Mouse (Mus musculus): ENCODE results near the gene Gnaz. TPM values are rescaled to one million over a fixed set of nuclear protein-coding genes. Genes with fewer than 3 reads are reported as not detected.
"Not testable (repeated sequence)": the region's sequence is repeated elsewhere in the genome, so short reads cannot be mapped to it uniquely, and the experiment has no call there.

Gnaz gene
- total and polyA plus RNA-seq, 3 experiments: 0.80 to 1.3 (median 1.0) TPM

GRCm38 (mm10) chr10:75031345-75032114, 64.6 kb downstream of the Gnaz start:
- H3K27ac ChIP-seq: no peak overlapping the region
- no peak overlapping the region for H3K9ac ChIP-seq (ENCODE audit: low read depth, low read length)
- H3K27me3 ChIP-seq (ENCODE audit: control insufficient read depth, insufficient read depth, low read length): no peaks in the 10 kb centered on the region; the same call in 1 of the 2 replicates
- H3K4me3 ChIP-seq: no peak overlapping the region
- 54% methylated on average over 5 of the region's 5 CpGs for WGBS
- no peaks in the 10 kb centered on the region for H3K36me3 ChIP-seq (ENCODE audit: control insufficient read depth, insufficient read depth, low read length)
- intact Hi-C loops (cut with DNase I): no loop called here
- H3K79me2 ChIP-seq (replicated peaks; ENCODE audit: control insufficient read depth, insufficient read depth, low read length): no peaks in the 10 kb centered on the region
- TF ChIP-seq CTCF (IDR thresholded peaks at IDR 0.05) (no peak), POLR2A (IDR thresholded peaks at IDR 0.05; ENCODE audit: insufficient read depth, low read depth, low read length) (no peak), EP300 (IDR thresholded peaks at IDR 0.05; ENCODE audit: insufficient read depth, low read depth, low read length) (no peak)
- H3K4me1 ChIP-seq (ENCODE audit: control insufficient read depth, insufficient read depth, low read length): no peaks in the 10 kb centered on the region
- no peak for DNase-seq

- Histone ChIP-seq H3K27me3 (ENCODE audit: control insufficient read depth, insufficient read depth, low read length) (no peaks in the 10 kb centered on the region; the same call in 1 of the 2 replicates), H3K9ac (ENCODE audit: low read depth, low read length) (no peak within 1 kb of the TSS), H3K36me3 (ENCODE audit: control insufficient read depth, insufficient read depth, low read length) (no peaks in the 10 kb centered on the region), H3K27ac (no peak within 1 kb of the TSS), H3K79me2 (replicated peaks; ENCODE audit: control insufficient read depth, insufficient read depth, low read length) (no peaks in the 10 kb centered on the region), H3K4me3 (no peak within 1 kb of the TSS), H3K4me1 (ENCODE audit: control insufficient read depth, insufficient read depth, low read length) (0 out of 2 replicates have a peak, but pooled peaks cover 1% of the 10 kb centered on the region)
- intact Hi-C loops (cut with DNase I): no loop called here
- TF ChIP-seq CTCF (IDR thresholded peaks at IDR 0.05) (no peak), EP300 (IDR thresholded peaks at IDR 0.05; ENCODE audit: insufficient read depth, low read depth, low read length) (no peak)
- WGBS: 25% methylated on average over 10 of the region's 10 CpGs
- DNase-seq: peak; percentile 75 to 80
Measured at GRCm38 (mm10) chr10:75032395-75032794, 65.4 kb downstream of the Gnaz start, which contains the start of gene Rsph14. Rsph14 (minus strand) TSS chr10:75032586.

GRCm38 (mm10) chr10:75036883-75037379, 70.0 kb downstream of the Gnaz start, which contains the start of gene Rab36:
Rab36 (plus strand) TSS chr10:75037058.
- H3K27ac ChIP-seq: peak within 1 kb of the TSS; percentile 40
- 4% methylated on average over 36 of the region's 36 CpGs for WGBS
- TF ChIP-seq EP300 (IDR thresholded peaks at IDR 0.05; ENCODE audit: insufficient read depth, low read depth, low read length): no peak
- no peak; the same call in 1 of the 2 replicates for TF ChIP-seq POLR2A (IDR thresholded peaks at IDR 0.05; ENCODE audit: insufficient read depth, low read depth, low read length)
- no peak for TF ChIP-seq CTCF (IDR thresholded peaks at IDR 0.05)
- 0 out of 2 replicates have a peak, but pooled peaks cover 1% of the 10 kb centered on the region for H3K4me1 ChIP-seq (ENCODE audit: control insufficient read depth, insufficient read depth, low read length)
- H3K36me3 ChIP-seq (ENCODE audit: control insufficient read depth, insufficient read depth, low read length): no peaks in the 10 kb centered on the region
- DNase-seq: peak; percentile 94 to 95
- no peaks in the 10 kb centered on the region; the same call in 1 of the 2 replicates for H3K27me3 ChIP-seq (ENCODE audit: control insufficient read depth, insufficient read depth, low read length)
- no peaks in the 10 kb centered on the region for H3K79me2 ChIP-seq (replicated peaks; ENCODE audit: control insufficient read depth, insufficient read depth, low read length)
- H3K9ac ChIP-seq (ENCODE audit: low read depth, low read length): peak within 1 kb of the TSS; percentile 50
- H3K4me3 ChIP-seq: peak within 1 kb of the TSS; percentile 46
- intact Hi-C loops (cut with DNase I): no loop called here

- H3K79me2 ChIP-seq (replicated peaks; ENCODE audit: control insufficient read depth, insufficient read depth, low read length); H3K4me3 ChIP-seq; H3K36me3 ChIP-seq (ENCODE audit: control insufficient read depth, insufficient read depth, low read length); H3K27ac ChIP-seq; DNase-seq; H3K9ac ChIP-seq (ENCODE audit: low read depth, low read length); intact Hi-C loops (cut with DNase I); H3K27me3 ChIP-seq (ENCODE audit: control insufficient read depth, insufficient read depth, low read length); H3K4me1 ChIP-seq (ENCODE audit: control insufficient read depth, insufficient read depth, low read length): not testable (repeated sequence)
- 12% methylated on average over 1 of the region's 1 CpGs for WGBS
Measured at GRCm38 (mm10) chr10:75042060-75042459, 75.1 kb downstream of the Gnaz start.

GRCm38 (mm10) chr10:75044459-75044858, 77.5 kb downstream of the Gnaz start:
- intact Hi-C loops (cut with DNase I): no loop called here
- Histone ChIP-seq H3K9ac (ENCODE audit: low read depth, low read length) (no peak overlapping the region), H3K27ac (no peak overlapping the region), H3K36me3 (ENCODE audit: control insufficient read depth, insufficient read depth, low read length) (no peaks in the 10 kb centered on the region), H3K27me3 (ENCODE audit: control insufficient read depth, insufficient read depth, low read length) (no peaks in the 10 kb centered on the region), H3K79me2 (replicated peaks; ENCODE audit: control insufficient read depth, insufficient read depth, low read length) (no peaks in the 10 kb centered on the region), H3K4me3 (no peak overlapping the region), H3K4me1 (ENCODE audit: control insufficient read depth, insufficient read depth, low read length) (no peaks in the 10 kb centered on the region)
- no peak for TF ChIP-seq POLR2A (IDR thresholded peaks at IDR 0.05; ENCODE audit: insufficient read depth, low read depth, low read length)
- DNase-seq: no peak
- 41% methylated on average over 7 of the region's 7 CpGs for WGBS

- H3K9ac ChIP-seq (ENCODE audit: low read depth, low read length): no peak overlapping the region
- no peak for DNase-seq
- no peaks in the 10 kb centered on the region for H3K79me2 ChIP-seq (replicated peaks; ENCODE audit: control insufficient read depth, insufficient read depth, low read length)
- no peaks in the 10 kb centered on the region for H3K27me3 ChIP-seq (ENCODE audit: control insufficient read depth, insufficient read depth, low read length)
- no peak overlapping the region for H3K4me3 ChIP-seq
- intact Hi-C loops (cut with DNase I): no loop called here
- H3K4me1 ChIP-seq (ENCODE audit: control insufficient read depth, insufficient read depth, low read length): no peaks in the 10 kb centered on the region
- no peak overlapping the region for H3K27ac ChIP-seq
- WGBS: 88% methylated on average over 15 of the region's 15 CpGs
- no peaks in the 10 kb centered on the region for H3K36me3 ChIP-seq (ENCODE audit: control insufficient read depth, insufficient read depth, low read length)
- TF ChIP-seq CTCF (IDR thresholded peaks at IDR 0.05) (no peak), POLR2A (IDR thresholded peaks at IDR 0.05; ENCODE audit: insufficient read depth, low read depth, low read length) (no peak), EP300 (IDR thresholded peaks at IDR 0.05; ENCODE audit: insufficient read depth, low read depth, low read length) (no peak)
Measured at GRCm38 (mm10) chr10:75045831-75046230, 78.9 kb downstream of the Gnaz start.

Data from heart, adult 2 months (tissue).